Mouse (Mus musculus) MEL (cell line): ENCODE measurements around the gene Ly6g6d. TPM values are rescaled to one million over a fixed set of nuclear protein-coding genes. Genes with fewer than 3 reads are reported as not detected.

Source experiments
- DNase-seq: peaks from one replicate; pipeline ENCODE4 v3.0.0; 2011; ENCODE audit warnings: low read depth, low spot score
- H3K27ac ChIP-seq: 2 replicates; pipeline ENCODE4 v1.5.1; 2012; ENCODE audit warnings: low read depth, mild to moderate bottlenecking, control low read depth, low read length, moderate library complexity; ENCODE audit not compliant: control insufficient read depth
- H3K27me3 ChIP-seq, 2 experiments: fragments of 150-350 bp in 1 of 2; sonication (generic) in 1 of 2; 2 replicates each; pipeline ENCODE4 v1.6.1; 2012; ENCODE audit warnings: low read length in 2 of 2, mild to moderate bottlenecking in 2 of 2, improper control_type of control experiment in 1 of 2, moderate library complexity in 1 of 2; ENCODE audit not compliant: insufficient read depth in 2 of 2, control insufficient read depth in 1 of 2
- H3K36me3 ChIP-seq, 2 experiments: 2 replicates each; pipeline ENCODE4 v1.6.1; 2012 to 2014; ENCODE audit warnings: low read length in 2 of 2, improper control_type of control experiment in 1 of 2, inconsistent platforms in 1 of 2, mild to moderate bottlenecking in 1 of 2; ENCODE audit not compliant: insufficient read depth in 2 of 2, control insufficient read depth in 1 of 2
- H3K4me1 ChIP-seq, 2 experiments: fragments of 150-350 bp in 1 of 2; sonication (generic) in 1 of 2; 2 replicates each; pipeline ENCODE4 v1.6.1; 2012; ENCODE audit warnings: low read length in 2 of 2, improper control_type of control experiment in 1 of 2, mild to moderate bottlenecking in 1 of 2; ENCODE audit not compliant: insufficient read depth in 2 of 2, control insufficient read depth in 1 of 2
- H3K4me3 ChIP-seq, 2 experiments: fragments of 150-350 bp in 1 of 2; sonication (generic) in 1 of 2; 2 replicates each; pipeline ENCODE4 v1.5.1; 2012; ENCODE audit warnings: low read depth in 2 of 2, low read length in 2 of 2, mild to moderate bottlenecking in 2 of 2, moderate library complexity in 2 of 2, control low read depth in 1 of 2, improper control_type of control experiment in 1 of 2; ENCODE audit not compliant: control insufficient read depth in 1 of 2, insufficient read depth in 1 of 2
- H3K79me2 ChIP-seq: 2 replicates; pipeline ENCODE4 v1.6.1; 2012; ENCODE audit warnings: mild to moderate bottlenecking, low read length, moderate library complexity; ENCODE audit not compliant: control insufficient read depth, poor library complexity, insufficient read depth
- H3K9ac ChIP-seq: 2 replicates; pipeline ENCODE4 v1.6.1; 2012; ENCODE audit warnings: low read depth, mild to moderate bottlenecking, control low read depth, low read length, moderate library complexity; ENCODE audit not compliant: control insufficient read depth, poor library complexity, severe bottlenecking
- H3K9me3 ChIP-seq: fragments of 150-350 bp; sonication (generic); replicated peaks from 2 replicates; pipeline ENCODE4 v1.6.1; 2012; ENCODE audit warnings: mild to moderate bottlenecking, low read length, improper control_type of control experiment, moderate library complexity; ENCODE audit not compliant: insufficient read depth
- BHLHE40 ChIP-seq: IDR thresholded peaks from 2 replicates; pipeline ENCODE4 v1.6.1; 2012; ENCODE audit warnings: low read depth, mild to moderate bottlenecking, inconsistent platforms, low read length, improper control_type of control experiment, borderline replicate concordance
- CHD1 ChIP-seq: IDR thresholded peaks from 2 replicates; pipeline ENCODE4 v1.6.1; 2012; ENCODE audit warnings: low read depth, mild to moderate bottlenecking, inconsistent platforms, low read length, improper control_type of control experiment
- CHD2 ChIP-seq: IDR thresholded peaks from 2 replicates; pipeline ENCODE4 v1.6.1; 2011; ENCODE audit warnings: low read length, improper control_type of control experiment
- ELF1 ChIP-seq: IDR thresholded peaks from 2 replicates; pipeline ENCODE4 v1.6.1; 2014; ENCODE audit warnings: low read depth, mild to moderate bottlenecking, inconsistent platforms, low read length, improper control_type of control experiment, moderate library complexity
- ETS1 ChIP-seq: IDR thresholded peaks from 2 replicates; pipeline ENCODE4 v1.6.1; 2012; ENCODE audit warnings: low read depth, mild to moderate bottlenecking, inconsistent platforms, low read length, improper control_type of control experiment, moderate library complexity
- GABPA ChIP-seq: IDR thresholded peaks from 2 replicates; pipeline ENCODE4 v1.6.1; 2012; ENCODE audit warnings: low read depth, mild to moderate bottlenecking, inconsistent platforms, low read length, improper control_type of control experiment, moderate library complexity
- GATA1 ChIP-seq: IDR thresholded peaks from 2 replicates; pipeline ENCODE4 v1.6.1; 2011; ENCODE audit warnings: low read depth, low read length, improper control_type of control experiment
- JUND ChIP-seq: IDR thresholded peaks from 2 replicates; pipeline ENCODE4 v1.6.1; 2011; ENCODE audit warnings: low read depth, mild to moderate bottlenecking, improper control_type of control experiment, low read length
- KAT2A ChIP-seq: conservative IDR thresholded peaks from 2 replicates; pipeline ENCODE4 v1.6.1; 2012; ENCODE audit warnings: low read depth, low read length, improper control_type of control experiment, inconsistent platforms
- MAX ChIP-seq: IDR thresholded peaks from 2 replicates; pipeline ENCODE4 v1.6.1; 2011; ENCODE audit warnings: low read length, improper control_type of control experiment
- MEF2A ChIP-seq: IDR thresholded peaks from 2 replicates; pipeline ENCODE4 v1.6.1; 2014; ENCODE audit warnings: low read depth, mild to moderate bottlenecking, inconsistent platforms, low read length, improper control_type of control experiment; ENCODE audit not compliant: poor library complexity, insufficient replicate concordance, severe bottlenecking; ENCODE audit errors: extremely low read depth
- MXI1 ChIP-seq: IDR thresholded peaks from 2 replicates; pipeline ENCODE4 v1.6.1; 2011; ENCODE audit warnings: mild to moderate bottlenecking, low read depth, low read length, improper control_type of control experiment
- MYB ChIP-seq: IDR thresholded peaks from 2 replicates; pipeline ENCODE4 v1.6.1; 2011; ENCODE audit warnings: mild to moderate bottlenecking, low read depth, low read length, improper control_type of control experiment
- NELFE ChIP-seq: IDR thresholded peaks from 2 replicates; pipeline ENCODE4 v1.6.1; 2011; ENCODE audit warnings: low read depth, low read length, improper control_type of control experiment
- POLR2AphosphoS5 ChIP-seq: IDR thresholded peaks from 2 replicates; pipeline ENCODE4 v1.6.1; 2012; ENCODE audit warnings: low read depth, borderline replicate concordance, mild to moderate bottlenecking, inconsistent platforms, low read length, moderate library complexity, mixed read lengths
- RAD21 ChIP-seq: IDR thresholded peaks from 2 replicates; pipeline ENCODE4 v1.6.1; 2011; ENCODE audit warnings: mild to moderate bottlenecking, low read depth, low read length, improper control_type of control experiment
- RCOR1 ChIP-seq: IDR thresholded peaks from 2 replicates; pipeline ENCODE4 v1.6.1; 2012; ENCODE audit warnings: low read depth, mild to moderate bottlenecking, inconsistent platforms, low read length, improper control_type of control experiment
- TBP ChIP-seq: IDR thresholded peaks from 2 replicates; pipeline ENCODE4 v1.8.0; 2011; ENCODE audit warnings: low read depth, low read length, improper control_type of control experiment
- TCF12 ChIP-seq: IDR thresholded peaks from 2 replicates; pipeline ENCODE4 v1.6.1; 2014; ENCODE audit warnings: low read depth, mild to moderate bottlenecking, inconsistent platforms, low read length, improper control_type of control experiment, moderate library complexity
- UBTF ChIP-seq: IDR thresholded peaks from 2 replicates; pipeline ENCODE4 v1.6.1; 2012; ENCODE audit warnings: low read depth, mild to moderate bottlenecking, inconsistent platforms, low read length, improper control_type of control experiment, moderate library complexity, borderline replicate concordance; ENCODE audit not compliant: insufficient read depth
- USF1 ChIP-seq: IDR thresholded peaks from 2 replicates; pipeline ENCODE4 v1.6.1; 2014; ENCODE audit warnings: low read depth, mild to moderate bottlenecking, inconsistent platforms, low read length, improper control_type of control experiment, moderate library complexity
- ZC3H11A ChIP-seq: IDR thresholded peaks from 2 replicates; pipeline ENCODE4 v1.6.1; 2012; ENCODE audit warnings: low read depth, mild to moderate bottlenecking, inconsistent platforms, low read length, improper control_type of control experiment
- ZKSCAN1 ChIP-seq: IDR thresholded peaks from 2 replicates; pipeline ENCODE4 v1.6.1; 2012; ENCODE audit warnings: low read depth, mild to moderate bottlenecking, inconsistent platforms, low read length, improper control_type of control experiment, moderate library complexity
- ZNF384 ChIP-seq: IDR thresholded peaks from 2 replicates; pipeline ENCODE4 v1.6.1; 2012; ENCODE audit warnings: low read depth, mild to moderate bottlenecking, inconsistent platforms, low read length, improper control_type of control experiment
- polyA plus RNA-seq, 2 experiments: library from polyadenylated mRNA; stranded (reverse) in 1 of 2; unstranded in 1 of 2; fragments of >175 nt in 1 of 2; fragments of >200 nt in 1 of 2; gene quantifications; 2 replicates each; pipeline versions ENCODE4 v1.2.1 to v1.2.4; 2012; ENCODE audit warnings: low replicate concordance in 2 of 2, low read depth in 1 of 2; ENCODE audit not compliant: insufficient read length in 2 of 2, insufficient read depth in 1 of 2, missing spikeins in 1 of 2
- total RNA-seq: library from RNA; depleted of rRNA; stranded (reverse); fragments of 300-350 nt; gene quantifications from 2 replicates; pipeline ENCODE4 v1.2.3, GENCODE M21; 2012

The Ly6g6d gene
- total and polyA plus RNA-seq, 3 experiments, result 4.4 to 5.5 TPM; not detected in 1

- TF ChIP-seq KAT2A (no peak; the same call in 1 of the 2 replicates), RCOR1 (no peak), CHD2 (no peak), ZC3H11A (no peak), MAX (no peak; the same call in 1 of the 2 replicates), POLR2AphosphoS5 (no peak), USF1 (no peak), RAD21 (no peak), MEF2A (no peak), MXI1 (peak; percentile 50; the same call in 1 of the 2 replicates), ETS1 (peak; percentile 67; the same call in 1 of the 2 replicates), GATA1 (no peak), ZKSCAN1 (no peak), TBP (0 out of 2 replicates have a peak, but pooled peaks have one; percentile 6), GABPA (no peak), MYB (no peak), ZNF384 (no peak), UBTF (peak; percentile 80; the same call in 1 of the 2 replicates)
- TF ChIP-seq, all 39 proteins: peak for 14
Measured at GRCm38 (mm10) chr17:35126206-35126611, 48.3 kb upstream of the Ly6g6d start, which contains the start of gene D17H6S53E (continued).

GRCm38 (mm10) chr17:35125578-35125977, 47.7 kb upstream of the Ly6g6d start:
- Histone ChIP-seq H3K36me3 (peaks cover 0 to 10% of the 10 kb centered on the region in 2 experiments; a peak in 2 of 4 replicates), H3K4me1 (peaks cover 6 to 8% of the 10 kb centered on the region in 2 experiments; a peak in 3 of 4 replicates)

More at GRCm38 (mm10) chr17:35125578-35125977, 47.7 kb upstream of the Ly6g6d start:
- no peak for DNase-seq
- Histone ChIP-seq H3K4me3 (peak overlapping the region; percentile 90 to 99), H3K27ac (0 out of 2 replicates have a peak overlapping the region, but pooled peaks have one; percentile 22), H3K27me3 (no peaks in the 10 kb centered on the region), H3K9me3 (no peaks in the 10 kb centered on the region), H3K79me2 (peaks cover 37% of the 10 kb centered on the region), H3K9ac (peak overlapping the region; percentile 83)
- TF ChIP-seq RAD21 (no peak), BHLHE40 (no peak), NELFE (no peak), CHD1 (no peak), ELF1 (no peak), KAT2A (no peak), CHD2 (no peak; the same call in 1 of the 2 replicates), TCF12 (no peak), TBP (no peak), JUND (no peak), GABPA (no peak), ZKSCAN1 (no peak)
